Mouse (Mus musculus): ENCODE results near the gene 2510009E07Rik.

DNA sequence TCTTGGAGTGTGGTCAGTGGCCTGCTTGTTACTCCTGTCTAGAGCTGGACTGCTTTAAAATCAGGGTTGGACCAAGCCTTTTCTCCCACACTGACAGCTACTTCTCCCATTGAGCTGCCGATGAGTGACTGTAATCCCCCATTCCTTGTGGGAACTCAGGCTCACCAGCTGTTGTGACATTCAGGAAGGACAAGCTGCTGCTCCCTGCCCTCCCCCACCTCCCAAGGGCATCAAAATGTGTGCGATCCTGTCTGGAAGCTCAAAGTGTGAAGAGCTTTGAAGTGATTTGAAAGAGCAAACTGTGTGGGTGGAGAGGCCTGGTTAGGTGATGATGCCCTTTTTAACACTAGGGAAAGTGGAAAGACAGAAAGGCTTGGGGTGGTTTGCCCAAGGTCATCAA, 15.9 kb upstream of the 2510009E07Rik start:
- TF ChIP-seq CTCF (IDR thresholded peaks at IDR 0.05) = no peak
- no peak for TF ChIP-seq POLR2A (IDR thresholded peaks at IDR 0.05; ENCODE audit: insufficient read depth, low read depth, low read length)

Measured in heart, adult 2 months (tissue).